Mouse (Mus musculus) lung, postnatal 4 days (tissue): Measurements from ENCODE around the gene Fcgr3.
"Not testable (repeated sequence)": the region's sequence is repeated elsewhere in the genome, so short reads cannot be mapped to it uniquely, and the experiment has no call there.

Source experiments
- DNase-seq, 2 experiments: peaks; one replicate each; pipeline ENCODE4 v3.0.0; 2021

Gene Fcgr3

GRCm38 (mm10) chr1:171081512-171082231, 16.9 kb upstream of the Fcgr3 start:
- not testable (repeated sequence) for DNase-seq

GRCm38 (mm10) chr1:171079825-171080224, 15.1 kb upstream of the Fcgr3 start:
- not testable (repeated sequence) for DNase-seq

GRCm38 (mm10) chr1:171079345-171079744, 14.6 kb upstream of the Fcgr3 start:
- DNase-seq, result not testable (repeated sequence)

GRCm38 (mm10) chr1:171078419-171078818, 13.7 kb upstream of the Fcgr3 start:
- DNase-seq, result not testable (repeated sequence)

- DNase-seq, result peak; percentile 64 to 69
Measured at GRCm38 (mm10) chr1:171077955-171078354, 13.2 kb upstream of the Fcgr3 start.

- not testable (repeated sequence) for DNase-seq
Measured at GRCm38 (mm10) chr1:171077192-171077591, 12.5 kb upstream of the Fcgr3 start.

- DNase-seq, result not testable (repeated sequence)
Measured at GRCm38 (mm10) chr1:171076176-171076575, 11.4 kb upstream of the Fcgr3 start.

GRCm38 (mm10) chr1:171074283-171074682, 9.5 kb upstream of the Fcgr3 start:
- DNase-seq, result peak; percentile 26 to 43

- not testable (repeated sequence) for DNase-seq
Measured at GRCm38 (mm10) chr1:171072217-171072616, 7.5 kb upstream of the Fcgr3 start.

- DNase-seq, result not testable (repeated sequence)
Measured at GRCm38 (mm10) chr1:171071726-171072125, 7.0 kb upstream of the Fcgr3 start.

GRCm38 (mm10) chr1:171070879-171071278, 6.1 kb upstream of the Fcgr3 start:
- not testable (repeated sequence) for DNase-seq

- DNase-seq, result not testable (repeated sequence)
Measured at GRCm38 (mm10) chr1:171069508-171069907, 4.8 kb upstream of the Fcgr3 start.

- DNase-seq, result not testable (repeated sequence)
Measured at GRCm38 (mm10) chr1:171067928-171068327, 3.2 kb upstream of the Fcgr3 start.

GRCm38 (mm10) chr1:171066583-171066982, 1.8 kb upstream of the Fcgr3 start:
- DNase-seq, result not testable (repeated sequence)

- DNase-seq, result peak; percentile 60 to 68
Measured at GRCm38 (mm10) chr1:171065768-171066167, 1.0 kb upstream of the Fcgr3 start.

GRCm38 (mm10) chr1:171065243-171065587, 480 bp upstream of the Fcgr3 start:
- peak; percentile 70 to 78 for DNase-seq

GRCm38 (mm10) chr1:171063569-171064490, 905 bp downstream of the Fcgr3 start:
- peak; percentile 61 to 66 for DNase-seq

- no peak for DNase-seq
Measured at GRCm38 (mm10) chr1:171061566-171061965, 3.2 kb downstream of the Fcgr3 start.

GRCm38 (mm10) chr1:171060392-171060791, 4.3 kb downstream of the Fcgr3 start:
- peak; percentile 37 to 58 for DNase-seq

- peak in 1 of 2 experiments; percentile 26 for DNase-seq
Measured at GRCm38 (mm10) chr1:171059203-171059602, 5.5 kb downstream of the Fcgr3 start.

GRCm38 (mm10) chr1:171057253-171057652, 7.5 kb downstream of the Fcgr3 start:
- peak; percentile 28 to 38 for DNase-seq

- DNase-seq, result no peak
Measured at GRCm38 (mm10) chr1:171053305-171053704, 11.4 kb downstream of the Fcgr3 start.

GRCm38 (mm10) chr1:171050774-171051173, 14.0 kb downstream of the Fcgr3 start:
- DNase-seq, result no peak

GRCm38 (mm10) chr1:171049263-171049662, 15.5 kb downstream of the Fcgr3 start:
- no peak for DNase-seq
